Mouse (Mus musculus) neural tube, embryonic 15.5 days (tissue): ENCODE measurements at regions not wholly inside any gene's neighbourhood (a gene's known extent, or its start where the extent isn't known, plus 50 kb on each side); places are given as distances from the start of the nearest gene placed in this dataset.

Source experiments
- ATAC-seq: fragments of 200-750 bp; cut with Nextera tagmentation; 2 replicates; pipeline ENCODE4 v1.8.0; 2017; ENCODE audit warnings: mild to moderate bottlenecking, moderate TSS enrichment, moderate library complexity; ENCODE audit not compliant: low FRiP score
- H3K27ac ChIP-seq: fragments of 300-500 bp; sonication (generic); replicated peaks from 2 replicates; pipeline ENCODE4 v1.5.1; 2015; ENCODE audit warnings: mild to moderate bottlenecking, inconsistent platforms
- H3K27me3 ChIP-seq: fragments of 300-500 bp; sonication (generic); replicated peaks from 2 replicates; pipeline ENCODE4 v1.6.1; 2015; ENCODE audit warnings: inconsistent platforms
- H3K36me3 ChIP-seq: fragments of 300-500 bp; sonication (generic); 2 replicates; pipeline ENCODE4 v1.6.1; 2015; ENCODE audit warnings: inconsistent platforms
- H3K4me1 ChIP-seq: fragments of 300-500 bp; sonication (generic); 2 replicates; pipeline ENCODE4 v1.6.1; 2015; ENCODE audit warnings: inconsistent platforms
- H3K4me2 ChIP-seq: fragments of 300-500 bp; sonication (generic); 2 replicates; pipeline ENCODE4 v1.6.1; 2015; ENCODE audit warnings: inconsistent platforms, mild to moderate bottlenecking, moderate library complexity
- H3K4me3 ChIP-seq: fragments of 300-500 bp; sonication (generic); replicated peaks from 2 replicates; pipeline ENCODE4 v1.5.1; 2015; ENCODE audit warnings: mild to moderate bottlenecking, inconsistent platforms
- H3K9ac ChIP-seq: fragments of 300-500 bp; sonication (generic); replicated peaks from 2 replicates; pipeline ENCODE4 v1.6.1; 2015; ENCODE audit warnings: mild to moderate bottlenecking, inconsistent platforms
- H3K9me3 ChIP-seq: fragments of 300-500 bp; sonication (generic); replicated peaks from 2 replicates; pipeline ENCODE4 v1.6.1; 2016; ENCODE audit warnings: inconsistent platforms
- WGBS: fragments of 180-500 bp; shearing (Covaris S2); methylation state at CpG from one replicate; pipeline ENCODE4 v1.1.7; 2015; ENCODE audit warnings: mixed read lengths; 5-methylcytosine and 5-hydroxymethylcytosine counted together

DNA sequence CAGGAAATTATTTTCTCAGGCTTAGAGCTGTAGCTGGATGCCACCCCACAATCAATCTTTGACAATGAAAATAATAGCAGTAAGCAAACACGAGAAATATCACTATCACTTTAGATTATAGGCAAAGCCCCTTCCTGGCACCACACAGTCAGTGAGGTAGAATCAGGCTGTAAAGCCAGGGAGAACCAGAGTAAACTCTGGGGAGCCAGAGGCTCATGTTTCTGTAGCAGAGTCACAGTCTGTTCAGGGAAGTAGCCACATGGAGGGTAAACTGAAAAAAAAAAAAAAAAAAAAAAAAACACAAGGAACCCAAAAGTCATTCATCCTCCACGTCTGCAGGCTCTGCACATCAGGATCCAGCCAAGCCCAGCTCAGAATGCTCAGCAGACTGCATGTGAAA, 73.6 kb upstream of the Kctd3 start:
- 26% methylated on average over 2 of the region's 2 CpGs for WGBS
- peak overlapping the region; percentile 48; the same call in 1 of the 2 replicates for H3K27ac ChIP-seq
- H3K9ac ChIP-seq = no peak overlapping the region
- ATAC-seq = no peak
- H3K4me2 ChIP-seq = no peak overlapping the region; the same call in 1 of the 2 replicates
- H3K4me1 ChIP-seq = peaks cover 4% of the 10 kb centered on the region
- no peak overlapping the region for H3K4me3 ChIP-seq
- H3K9me3 ChIP-seq = no peaks in the 10 kb centered on the region; the same call in 1 of the 2 replicates
- no peaks in the 10 kb centered on the region for H3K27me3 ChIP-seq
- H3K36me3 ChIP-seq = no peaks in the 10 kb centered on the region

GRCm38 (mm10) chr1:189080797-189081196, 73.2 kb upstream of the Kctd3 start:
- no peaks in the 10 kb centered on the region for H3K36me3 ChIP-seq
- no peak overlapping the region for H3K9ac ChIP-seq
- H3K27me3 ChIP-seq = no peaks in the 10 kb centered on the region
- ATAC-seq = peak; percentile 47; the same call in 1 of the 2 replicates
- no peak overlapping the region for H3K27ac ChIP-seq
- no peaks in the 10 kb centered on the region; the same call in 1 of the 2 replicates for H3K9me3 ChIP-seq
- peak overlapping the region; percentile 25 for H3K4me2 ChIP-seq
- 22% methylated on average over 9 of the region's 9 CpGs for WGBS
- no peak overlapping the region for H3K4me3 ChIP-seq
- H3K4me1 ChIP-seq = peaks cover 4% of the 10 kb centered on the region

GRCm38 (mm10) chr1:189079451-189080410, 72.1 kb upstream of the Kctd3 start:
- Histone ChIP-seq H3K9me3 (no peaks in the 10 kb centered on the region; the same call in 1 of the 2 replicates), H3K4me2 (no peak overlapping the region), H3K36me3 (no peaks in the 10 kb centered on the region), H3K27ac (no peak overlapping the region), H3K27me3 (no peaks in the 10 kb centered on the region), H3K9ac (no peak overlapping the region), H3K4me1 (peaks cover 4% of the 10 kb centered on the region), H3K4me3 (no peak overlapping the region)
- 75% methylated on average over 11 of the region's 11 CpGs for WGBS
- no peak for ATAC-seq

DNA sequence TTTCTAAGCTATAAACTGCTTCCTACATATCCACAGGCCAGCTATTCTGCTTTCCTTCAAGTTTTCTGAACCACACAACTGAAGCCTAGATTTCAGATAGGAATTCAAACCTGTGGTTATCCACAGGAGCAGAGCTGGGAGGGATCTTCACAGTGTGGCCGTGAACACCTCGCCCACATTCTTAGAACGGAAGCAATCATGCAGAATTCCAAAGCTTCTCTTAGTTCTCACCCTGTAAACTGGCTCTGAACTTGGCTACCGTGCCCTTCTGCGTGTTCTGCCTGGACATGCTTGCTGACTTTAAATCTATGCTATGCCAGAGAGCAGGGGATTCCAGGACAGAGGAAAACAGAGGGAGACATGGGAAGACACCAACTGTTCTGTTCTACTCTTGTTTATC, 70.2 kb upstream of the Kctd3 start:
- H3K4me1 ChIP-seq = peaks cover 4% of the 10 kb centered on the region
- no peaks in the 10 kb centered on the region for H3K27me3 ChIP-seq
- WGBS = 88% methylated on average over 5 of the region's 5 CpGs
- H3K4me2 ChIP-seq = no peak overlapping the region
- no peak overlapping the region for H3K4me3 ChIP-seq
- no peaks in the 10 kb centered on the region for H3K36me3 ChIP-seq
- H3K27ac ChIP-seq = no peak overlapping the region
- ATAC-seq = no peak
- no peaks in the 10 kb centered on the region for H3K9me3 ChIP-seq
- H3K9ac ChIP-seq = no peak overlapping the region

GRCm38 (mm10) chr1:189076276-189076675, 68.6 kb upstream of the Kctd3 start:
- no peak overlapping the region for H3K9ac ChIP-seq
- H3K4me2 ChIP-seq = no peak overlapping the region
- H3K4me1 ChIP-seq = peaks cover 4% of the 10 kb centered on the region
- no peak overlapping the region for H3K4me3 ChIP-seq
- H3K27me3 ChIP-seq = no peaks in the 10 kb centered on the region
- H3K27ac ChIP-seq = no peak overlapping the region
- no peaks in the 10 kb centered on the region for H3K36me3 ChIP-seq
- whole genome bisulfite sequencing = 73% methylated on average over 4 of the region's 4 CpGs
- H3K9me3 ChIP-seq = no peaks in the 10 kb centered on the region
- no peak for ATAC-seq

DNA sequence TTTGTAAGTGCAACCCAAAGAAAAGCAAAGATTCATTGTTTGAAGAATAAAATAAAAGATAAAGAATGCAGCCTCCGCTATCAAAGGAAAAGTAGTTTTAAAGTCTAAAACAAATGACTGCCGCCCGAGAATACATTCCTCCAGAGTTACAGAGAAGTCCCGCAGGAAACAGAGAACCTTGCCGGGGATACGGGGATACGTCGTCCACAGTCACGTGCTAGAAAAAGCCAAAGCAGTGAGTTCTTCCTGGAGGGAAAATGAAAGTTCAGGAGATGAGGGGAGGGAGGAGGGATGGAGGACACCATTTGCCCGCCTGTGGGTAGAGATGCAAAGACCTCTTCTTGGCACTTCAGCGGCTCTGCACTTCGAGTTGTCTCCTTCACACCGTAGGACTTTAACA, 68.0 kb upstream of the Kctd3 start:
- Histone ChIP-seq H3K4me2 (no peak overlapping the region), H3K9me3 (no peaks in the 10 kb centered on the region), H3K9ac (no peak overlapping the region), H3K27ac (no peak overlapping the region), H3K4me1 (peaks cover under 1% of the 10 kb centered on the region), H3K27me3 (no peaks in the 10 kb centered on the region), H3K36me3 (no peaks in the 10 kb centered on the region), H3K4me3 (no peak overlapping the region)
- no peak for ATAC-seq
- WGBS = 79% methylated on average over 13 of the region's 13 CpGs

DNA sequence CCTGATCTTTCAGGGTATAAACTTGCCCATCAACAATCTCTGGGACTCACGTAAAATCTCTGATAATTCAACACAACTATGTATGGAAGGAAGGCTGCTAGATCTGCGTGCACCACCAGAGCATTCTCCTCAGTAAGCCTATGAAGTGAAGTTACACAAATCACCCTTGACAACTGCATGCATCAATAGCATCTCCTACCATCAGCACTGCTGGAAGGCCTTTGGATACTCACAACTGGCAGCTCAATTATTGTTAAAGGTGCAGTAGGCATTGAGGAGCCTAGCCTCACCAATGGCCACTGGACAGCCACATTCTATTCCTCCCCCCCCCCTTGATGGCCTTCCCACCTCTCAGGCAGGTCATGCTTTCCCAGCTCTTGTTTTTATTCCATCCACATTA, 64.9 kb upstream of the Kctd3 start:
- H3K9me3 ChIP-seq = no peaks in the 10 kb centered on the region
- no peak for ATAC-seq
- no peak overlapping the region for H3K9ac ChIP-seq
- H3K36me3 ChIP-seq = no peaks in the 10 kb centered on the region
- H3K4me1 ChIP-seq = peaks cover under 1% of the 10 kb centered on the region
- H3K27me3 ChIP-seq = no peaks in the 10 kb centered on the region
- H3K4me2 ChIP-seq = no peak overlapping the region
- H3K4me3 ChIP-seq = no peak overlapping the region
- H3K27ac ChIP-seq = no peak overlapping the region
- WGBS = 85% methylated on average over 2 of the region's 2 CpGs

GRCm38 (mm10) chr1:189068204-189068603, 60.6 kb upstream of the Kctd3 start:
- H3K9ac ChIP-seq = no peak overlapping the region
- H3K9me3 ChIP-seq = no peaks in the 10 kb centered on the region
- H3K4me2 ChIP-seq = no peak overlapping the region
- no peaks in the 10 kb centered on the region for H3K27me3 ChIP-seq
- 75% methylated on average over 3 of the region's 3 CpGs for WGBS
- no peak overlapping the region for H3K4me3 ChIP-seq
- no peak for ATAC-seq
- H3K27ac ChIP-seq = no peak overlapping the region
- H3K36me3 ChIP-seq = no peaks in the 10 kb centered on the region
- H3K4me1 ChIP-seq = peaks cover 8% of the 10 kb centered on the region

DNA sequence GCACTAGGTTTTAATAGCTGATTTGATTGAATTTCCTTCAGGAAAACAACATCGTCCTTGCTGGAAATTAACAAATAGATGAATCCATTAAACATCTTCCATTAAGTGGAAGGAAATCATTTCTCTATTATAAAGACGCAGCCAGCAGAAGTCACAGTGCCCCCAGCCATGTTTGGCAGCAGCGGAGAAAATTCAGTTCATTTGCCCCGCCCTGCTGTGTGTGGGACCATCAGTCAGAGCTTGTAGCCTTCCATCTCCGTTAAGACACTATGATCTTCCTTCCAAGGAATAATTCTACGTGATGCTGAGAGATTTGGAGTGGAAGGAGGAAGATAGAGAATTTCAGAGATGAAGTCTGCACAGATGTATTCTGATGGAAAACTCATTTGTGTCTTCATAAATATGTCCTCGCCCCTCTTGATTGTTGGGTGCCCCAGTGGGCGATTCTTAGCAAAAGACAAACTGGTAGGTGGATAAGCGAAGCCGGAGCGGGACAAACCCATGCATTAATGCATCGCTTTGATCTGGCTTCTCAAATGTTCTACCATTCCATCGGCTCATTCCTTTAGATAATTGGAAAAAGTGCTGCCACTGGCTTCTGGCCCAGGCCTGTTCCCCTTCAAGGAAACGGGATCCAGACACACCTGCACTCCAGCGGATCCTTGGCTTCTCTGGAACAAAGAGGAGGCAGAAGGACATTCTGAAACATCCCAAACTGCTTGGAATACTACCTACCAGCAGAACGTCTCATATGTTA, 59.7 kb upstream of the Kctd3 start:
- no peaks in the 10 kb centered on the region for H3K27me3 ChIP-seq
- no peaks in the 10 kb centered on the region for H3K9me3 ChIP-seq
- H3K9ac ChIP-seq = no peak overlapping the region
- peaks cover 8% of the 10 kb centered on the region for H3K4me1 ChIP-seq
- 69% methylated on average over 16 of the region's 16 CpGs for WGBS
- no peaks in the 10 kb centered on the region for H3K36me3 ChIP-seq
- peak; percentile 57; the same call in 1 of the 2 replicates for ATAC-seq
- no peak overlapping the region for H3K4me3 ChIP-seq
- H3K27ac ChIP-seq = peak overlapping the region; percentile 73
- peak overlapping the region; percentile 28 for H3K4me2 ChIP-seq

DNA sequence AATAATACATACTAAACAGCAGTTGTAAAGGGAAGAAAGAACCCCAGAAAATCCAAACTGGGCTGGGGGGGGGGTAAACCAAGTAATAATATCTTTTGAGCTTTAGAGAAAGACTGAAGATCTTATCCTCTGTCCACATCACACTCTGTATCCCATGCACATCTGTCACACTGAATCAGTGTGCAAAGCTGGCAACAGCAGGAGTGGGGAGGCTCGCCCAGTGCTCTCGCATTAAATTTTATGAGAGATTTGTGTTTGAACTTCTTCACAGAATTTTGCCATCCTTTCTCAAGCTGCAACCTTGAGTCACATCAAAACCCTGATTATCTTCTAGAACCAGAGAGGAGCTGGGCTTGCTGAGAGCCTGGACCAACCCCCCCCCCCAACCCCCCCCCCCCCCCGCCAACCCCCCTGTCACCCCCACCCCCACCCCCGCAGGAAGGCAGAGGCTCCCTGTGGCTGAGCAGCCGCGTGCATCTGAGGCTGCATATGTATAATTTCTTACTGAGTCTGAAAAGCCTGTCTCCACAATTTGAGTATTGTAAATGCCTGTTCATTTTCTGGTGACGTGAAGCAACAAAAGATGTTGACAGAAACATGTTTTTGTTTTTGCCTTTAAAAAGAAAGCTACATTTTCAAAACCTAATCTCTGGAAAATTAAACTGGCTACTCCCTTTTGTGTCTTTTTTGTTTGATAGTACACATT, 59.0 kb upstream of the Kctd3 start:
- Histone ChIP-seq H3K27ac (0 out of 2 replicates have a peak overlapping the region, but pooled peaks have one; percentile 30), H3K4me2 (no peak overlapping the region; the same call in 1 of the 2 replicates), H3K4me3 (no peak overlapping the region), H3K4me1 (peaks cover 8% of the 10 kb centered on the region), H3K36me3 (no peaks in the 10 kb centered on the region), H3K9ac (no peak overlapping the region), H3K9me3 (no peaks in the 10 kb centered on the region), H3K27me3 (no peaks in the 10 kb centered on the region)
- ATAC-seq = no peak; the same call in 1 of the 2 replicates
- 18% methylated on average over 6 of the region's 7 CpGs for WGBS

DNA sequence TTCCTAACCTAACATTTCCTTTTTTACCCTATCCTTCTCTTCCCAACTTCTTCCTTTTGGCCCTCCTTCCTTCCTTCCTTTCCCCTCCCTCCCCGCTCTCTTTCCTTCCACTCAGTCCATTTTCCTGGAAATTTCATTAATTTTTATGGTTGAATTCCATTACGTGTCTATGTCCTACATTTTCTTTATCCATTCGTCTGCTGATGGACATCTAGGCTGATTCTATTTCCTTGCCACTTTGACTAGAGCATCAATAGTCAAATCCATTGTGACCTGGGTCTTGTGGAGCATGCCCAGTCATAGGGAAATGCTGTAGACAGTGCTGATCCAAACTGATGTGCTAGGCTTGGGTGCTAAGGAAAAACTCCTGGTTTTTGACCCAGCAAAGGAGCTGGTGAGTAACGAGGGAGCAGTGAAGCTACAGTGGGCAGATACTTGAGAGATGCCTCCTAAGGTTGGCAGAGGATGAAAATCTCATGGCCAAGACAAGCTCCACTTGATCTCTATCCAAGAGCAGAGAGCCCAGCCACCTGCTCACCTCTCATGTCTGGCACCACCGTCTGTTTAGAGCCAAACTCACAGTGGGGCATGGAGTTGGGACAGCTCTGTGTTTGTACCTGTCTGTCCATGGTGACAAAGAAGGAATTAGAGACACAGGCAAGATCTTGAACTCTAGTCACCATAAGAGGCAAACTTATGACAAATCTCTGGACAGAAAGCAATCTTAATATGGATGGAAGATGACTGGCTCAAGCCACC, 57.7 kb upstream of the Kctd3 start:
- H3K4me3 ChIP-seq = no peak overlapping the region
- H3K9ac ChIP-seq = no peak overlapping the region
- 85% methylated on average over 5 of the region's 5 CpGs for WGBS
- no peak overlapping the region for H3K4me2 ChIP-seq
- no peak overlapping the region for H3K27ac ChIP-seq
- no peaks in the 10 kb centered on the region for H3K9me3 ChIP-seq
- no peaks in the 10 kb centered on the region for H3K36me3 ChIP-seq
- peaks cover 8% of the 10 kb centered on the region for H3K4me1 ChIP-seq
- no peaks in the 10 kb centered on the region for H3K27me3 ChIP-seq
- no peak for ATAC-seq
